Mouse (Mus musculus) limb, embryonic 12.5 days (tissue): Measurements from ENCODE around the gene Gm17949. TPM values are rescaled to one million over a fixed set of nuclear protein-coding genes. Genes with fewer than 3 reads are reported as not detected.

ENCODE experiments used
- ATAC-seq: fragments of 200-750 bp; cut with Nextera tagmentation; 2 replicates; pipeline ENCODE4 v1.8.0; 2017; ENCODE audit warnings: low read depth, moderate TSS enrichment; ENCODE audit not compliant: insufficient number of reproducible peaks, insufficient read depth, low FRiP score, low TSS enrichment
- H3K27ac ChIP-seq: fragments of 300-500 bp; sonication (generic); 2 replicates; pipeline ENCODE4 v1.5.1; 2016; ENCODE audit warnings: mild to moderate bottlenecking, moderate library complexity
- H3K27me3 ChIP-seq: fragments of 300-500 bp; sonication (generic); 2 replicates; pipeline ENCODE4 v1.6.1; 2016; ENCODE audit warnings: mild to moderate bottlenecking, moderate library complexity
- H3K36me3 ChIP-seq: fragments of 300-500 bp; sonication (generic); 2 replicates; pipeline ENCODE4 v1.6.1; 2016; ENCODE audit warnings: mild to moderate bottlenecking, moderate library complexity
- H3K4me1 ChIP-seq: fragments of 300-500 bp; sonication (generic); replicated peaks from 2 replicates; pipeline ENCODE4 v1.6.1; 2016
- H3K4me2 ChIP-seq: fragments of 300-500 bp; sonication (generic); 2 replicates; pipeline ENCODE4 v1.6.1; 2016; ENCODE audit warnings: mild to moderate bottlenecking, moderate library complexity
- H3K4me3 ChIP-seq: fragments of 300-500 bp; sonication (generic); replicated peaks from 2 replicates; pipeline ENCODE4 v1.5.1; 2016; ENCODE audit warnings: mild to moderate bottlenecking
- H3K9ac ChIP-seq: fragments of 300-500 bp; sonication (generic); replicated peaks from 2 replicates; pipeline ENCODE4 v1.6.1; 2016; ENCODE audit warnings: mild to moderate bottlenecking, moderate library complexity
- H3K9me3 ChIP-seq: fragments of 300-500 bp; sonication (generic); 2 replicates; pipeline ENCODE4 v1.6.1; 2016; ENCODE audit warnings: mild to moderate bottlenecking, moderate library complexity
- WGBS: fragments of 180-500 bp; shearing (Covaris S2); methylation state at CpG from one replicate; pipeline ENCODE4 v1.1.7; 2016; 5-methylcytosine and 5-hydroxymethylcytosine counted together
- polyA plus RNA-seq: library from polyadenylated mRNA; unstranded; fragments of >200 nt; fragmentation: Nextera tagmentation; extraction: Ambion mirVana; gene quantifications from 2 replicates; pipeline ENCODE4 v1.2.1, GENCODE M21; 2016

Gm17949 gene
- polyA plus RNA-seq, 1 experiment from 2014 or later, result 0.24 TPM

DNA sequence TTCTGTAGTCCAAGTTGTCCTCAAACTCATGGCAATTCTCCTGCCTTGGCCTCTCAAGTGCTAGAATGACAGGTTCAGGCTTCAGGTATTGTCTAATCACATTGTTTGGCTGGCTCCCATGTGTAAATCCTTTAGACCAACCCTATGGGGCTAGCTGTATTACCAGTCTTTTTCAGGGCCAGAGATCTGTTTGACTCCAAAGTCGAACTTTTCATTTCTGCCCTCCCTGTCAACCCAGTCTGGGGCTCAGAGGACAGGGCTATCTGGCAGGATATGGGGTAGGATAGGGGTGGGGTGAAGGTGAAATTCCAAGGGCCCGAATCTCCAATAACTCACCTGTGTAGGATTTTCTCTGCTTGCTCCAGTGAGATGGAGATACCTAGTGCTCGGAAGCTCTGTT lies 45.0 kb downstream of the Gm17949 start:
- no peak overlapping the region for H3K4me3 ChIP-seq
- no peak overlapping the region for H3K4me2 ChIP-seq
- ATAC-seq, result no peak

DNA sequence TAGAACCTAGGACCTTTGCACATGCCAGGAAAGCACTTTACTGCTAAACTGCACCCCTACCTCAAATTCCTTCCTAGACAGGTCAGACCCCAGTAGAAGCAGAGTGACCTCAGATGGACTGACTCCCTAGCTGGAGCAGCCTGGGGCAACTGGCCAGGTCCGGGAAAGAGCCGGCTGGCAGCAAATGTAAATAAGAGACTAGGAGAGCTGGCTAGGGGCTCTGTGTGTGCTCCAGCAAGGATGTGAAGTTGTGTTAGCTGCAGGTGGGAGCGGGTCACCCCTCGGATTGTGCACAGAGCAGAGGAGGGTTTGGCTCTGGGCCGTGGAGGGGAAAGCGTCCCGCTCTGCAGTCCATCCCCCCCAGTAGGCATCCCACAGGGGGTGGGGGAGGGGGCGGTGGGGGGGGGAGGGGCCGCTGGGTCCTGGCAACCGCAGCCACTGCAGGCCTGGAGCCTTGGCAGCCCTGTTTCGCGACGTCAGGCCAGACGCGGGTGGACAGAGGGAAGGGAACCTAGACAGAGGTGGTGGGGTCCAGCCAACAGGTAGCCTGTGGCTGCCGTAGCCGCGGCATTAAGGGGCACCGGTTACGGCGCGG lies 47.7 kb downstream of the Gm17949 start, which contains the start of gene Crb3:
Gene Crb3, plus strand, starts transcription at position 215 of the 595 bp plus-strand sequence.
- WGBS, result 2% methylated on average over 13 of the region's 22 CpGs
- H3K9ac ChIP-seq, result peak within 1 kb of the TSS; percentile 66
- no peaks in the 10 kb centered on the region for H3K36me3 ChIP-seq
- peaks cover 15% of the 10 kb centered on the region for H3K4me1 ChIP-seq
- H3K27me3 ChIP-seq, result peaks cover 59% of the 10 kb centered on the region
- ATAC-seq, result peak; percentile 7; the same call in 1 of the 2 replicates
- peak within 1 kb of the TSS; percentile 89 for H3K4me2 ChIP-seq
- no peak within 1 kb of the TSS for H3K27ac ChIP-seq
- peak within 1 kb of the TSS; percentile 82 for H3K4me3 ChIP-seq
- H3K9me3 ChIP-seq, result no peaks in the 10 kb centered on the region

More for the DNA sequence above, 45.0 kb downstream of the Gm17949 start:
- Histone ChIP-seq H3K27ac (no peak overlapping the region), H3K36me3 (peaks cover 12% of the 10 kb centered on the region), H3K9ac (no peak overlapping the region), H3K4me1 (peaks cover 8% of the 10 kb centered on the region), H3K27me3 (peaks cover 32% of the 10 kb centered on the region), H3K9me3 (no peaks in the 10 kb centered on the region)
- 88% methylated on average over 3 of the region's 3 CpGs for WGBS

DNA sequence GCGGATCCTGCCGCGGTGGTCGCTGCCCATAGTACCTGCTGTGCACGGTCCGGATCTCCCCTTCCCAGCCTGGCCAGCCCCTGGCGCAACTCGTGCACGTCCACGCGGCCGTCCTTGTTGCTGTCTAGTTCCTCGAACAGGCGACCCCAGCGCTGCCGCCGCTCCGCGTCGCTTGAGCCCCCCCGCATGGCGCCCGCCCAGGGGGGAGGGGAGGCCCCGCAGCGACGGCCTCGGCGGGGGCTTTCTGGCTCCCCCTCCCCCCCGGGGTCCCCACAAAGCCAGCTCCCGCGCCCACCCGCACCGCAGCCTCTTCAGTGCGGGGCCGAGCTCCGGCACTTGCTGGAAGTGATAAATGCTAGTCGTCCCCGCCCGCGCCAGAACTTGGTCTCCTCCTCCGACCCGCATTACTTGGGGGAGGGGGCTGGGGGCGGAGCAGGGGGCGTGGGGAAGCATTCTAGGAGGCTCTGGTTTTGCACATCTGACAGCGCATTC lies 48.3 kb downstream of the Gm17949 start, which contains the start of gene Slc25a23:
Gene Slc25a23, minus strand, starts transcription at position 378 of the 492 bp plus-strand sequence.
- peaks cover 15% of the 10 kb centered on the region for H3K4me1 ChIP-seq
- H3K4me3 ChIP-seq, result peak within 1 kb of the TSS; percentile 82
- H3K9ac ChIP-seq, result peak within 1 kb of the TSS; percentile 66
- H3K9me3 ChIP-seq, result no peaks in the 10 kb centered on the region
- no peaks in the 10 kb centered on the region for H3K36me3 ChIP-seq
- peak within 1 kb of the TSS; percentile 89 for H3K4me2 ChIP-seq
- H3K27ac ChIP-seq, result no peak within 1 kb of the TSS
- peak; percentile 48; the same call in 1 of the 2 replicates for ATAC-seq
- WGBS, result under 1% methylated on average over 39 of the region's 45 CpGs
- H3K27me3 ChIP-seq, result peaks cover 64% of the 10 kb centered on the region

DNA sequence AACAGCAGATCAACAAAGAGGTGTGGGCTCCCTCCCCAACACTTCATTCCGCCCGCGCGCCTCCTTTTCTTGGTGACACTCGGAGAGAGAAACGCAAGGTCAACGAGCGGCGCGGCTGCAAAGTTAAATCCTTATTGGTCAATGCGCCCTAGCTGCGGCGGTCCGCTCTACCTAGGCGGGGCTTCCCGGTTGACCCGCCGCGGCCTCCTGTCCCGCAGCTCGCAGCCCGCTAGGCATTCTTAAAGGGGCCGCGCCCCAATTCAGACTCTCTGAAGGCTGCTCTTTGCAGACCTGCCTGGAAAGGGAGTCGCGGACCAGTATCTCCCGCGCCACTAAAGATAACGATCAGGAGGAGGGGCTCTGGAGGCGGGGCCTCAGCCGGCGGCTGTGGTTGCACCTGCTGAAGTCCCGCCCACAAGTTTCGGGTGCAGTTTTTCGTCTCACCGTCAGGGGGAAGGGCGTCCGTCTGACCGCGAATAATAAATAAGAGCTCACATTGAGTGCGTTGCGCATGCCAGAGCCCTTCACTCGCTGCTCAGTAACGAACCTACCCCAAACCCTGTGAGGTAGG lies 49.0 kb downstream of the Gm17949 start:
- H3K27ac ChIP-seq, result no peak overlapping the region
- peak overlapping the region; percentile 89 for H3K4me2 ChIP-seq
- H3K36me3 ChIP-seq, result no peaks in the 10 kb centered on the region
- peak overlapping the region; percentile 82 for H3K4me3 ChIP-seq
- no peaks in the 10 kb centered on the region for H3K9me3 ChIP-seq
- peaks cover 72% of the 10 kb centered on the region for H3K27me3 ChIP-seq
- H3K9ac ChIP-seq, result no peak overlapping the region
- H3K4me1 ChIP-seq, result peaks cover 15% of the 10 kb centered on the region
- ATAC-seq, result peak; percentile 81
- under 1% methylated on average over 44 of the region's 44 CpGs for WGBS

DNA sequence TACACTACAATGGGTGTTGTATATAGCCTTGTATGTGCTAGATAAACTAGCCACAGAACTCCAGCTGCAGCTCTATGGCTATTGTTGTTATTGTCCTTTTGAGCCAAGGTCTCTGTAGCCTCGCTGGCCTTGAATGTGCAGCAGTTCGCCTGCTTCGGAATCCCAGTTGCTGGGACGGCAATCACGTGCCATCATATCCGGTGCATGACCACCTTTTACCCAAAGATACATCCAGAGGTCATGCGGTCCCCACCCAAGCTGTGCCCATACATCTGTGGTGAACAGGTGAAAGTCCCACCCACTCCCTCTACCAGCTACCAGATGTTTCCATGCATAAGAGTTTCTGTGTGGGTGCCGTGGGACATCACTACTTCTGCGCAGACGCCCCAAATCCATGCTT lies 49.8 kb downstream of the Gm17949 start:
- Histone ChIP-seq H3K27ac (no peak overlapping the region), H3K4me2 (peak overlapping the region; percentile 89; the same call in 1 of the 2 replicates), H3K9ac (no peak overlapping the region), H3K27me3 (peaks cover 79% of the 10 kb centered on the region), H3K4me3 (0 out of 2 replicates have a peak overlapping the region, but pooled peaks have one; percentile 82), H3K36me3 (no peaks in the 10 kb centered on the region), H3K9me3 (no peaks in the 10 kb centered on the region), H3K4me1 (peaks cover 15% of the 10 kb centered on the region)
- no peak for ATAC-seq
- 40% methylated on average over 10 of the region's 10 CpGs for WGBS

DNA sequence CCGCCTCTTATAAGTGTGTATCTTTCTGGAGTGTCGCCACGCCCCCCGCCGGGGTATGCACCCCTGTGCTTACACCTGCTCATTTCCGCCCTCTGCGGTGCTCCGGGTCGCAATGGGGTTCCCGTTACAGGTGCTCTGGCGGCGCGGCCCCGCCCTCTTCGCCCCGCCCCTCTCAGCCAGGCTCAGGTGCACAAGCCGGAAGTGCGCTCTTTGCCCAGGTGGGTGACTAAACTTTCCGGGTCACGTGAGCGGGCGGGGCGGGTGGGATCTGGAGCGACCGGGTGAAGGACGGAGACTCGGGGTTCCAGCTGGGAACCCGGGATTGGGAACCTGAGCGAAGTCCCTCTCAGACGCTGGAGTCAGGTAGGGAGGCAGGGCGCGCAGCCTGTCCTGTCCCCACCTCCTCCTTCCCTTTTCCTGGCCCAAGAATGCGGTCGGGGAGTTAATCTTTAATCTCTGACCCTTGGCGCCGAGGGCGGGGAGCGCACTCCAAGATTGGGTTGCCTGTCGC lies 50.8 kb downstream of the Gm17949 start:
- Histone ChIP-seq H3K4me3 (peak overlapping the region; percentile 19), H3K27ac (no peak overlapping the region), H3K4me2 (peak overlapping the region; percentile 29), H3K36me3 (no peaks in the 10 kb centered on the region), H3K27me3 (peaks cover 89% of the 10 kb centered on the region), H3K9ac (no peak overlapping the region), H3K4me1 (peaks cover 15% of the 10 kb centered on the region), H3K9me3 (no peaks in the 10 kb centered on the region)
- 2% methylated on average over 39 of the region's 39 CpGs for WGBS
- ATAC-seq, result no peak

DNA sequence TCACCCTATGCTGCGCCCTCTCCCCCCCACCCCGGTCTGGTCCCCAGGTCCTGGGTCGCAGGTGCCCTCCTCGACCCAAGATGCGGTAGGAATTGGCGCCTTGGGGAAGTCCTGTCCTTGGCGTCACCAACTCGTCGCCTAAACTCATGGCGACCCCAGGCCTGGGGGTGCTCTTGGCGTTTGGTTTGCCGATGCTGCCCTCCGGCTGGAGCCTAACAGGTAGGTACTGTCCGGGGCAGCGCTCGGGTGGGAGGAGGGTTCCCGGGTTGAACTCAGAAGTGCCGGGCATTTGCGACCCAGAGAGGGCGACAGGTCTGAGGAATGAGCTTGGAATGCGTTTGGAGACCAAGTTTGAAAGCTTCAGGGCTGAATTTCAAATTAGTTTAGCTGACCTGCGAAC lies 51.3 kb downstream of the Gm17949 start:
- WGBS, result 1% methylated on average over 22 of the region's 22 CpGs
- Histone ChIP-seq H3K27ac (no peak overlapping the region), H3K4me2 (peak overlapping the region; percentile 29), H3K4me3 (peak overlapping the region; percentile 19), H3K27me3 (peaks cover 90% of the 10 kb centered on the region), H3K4me1 (peaks cover 15% of the 10 kb centered on the region), H3K9me3 (no peaks in the 10 kb centered on the region), H3K9ac (no peak overlapping the region), H3K36me3 (no peaks in the 10 kb centered on the region)
- no peak for ATAC-seq

DNA sequence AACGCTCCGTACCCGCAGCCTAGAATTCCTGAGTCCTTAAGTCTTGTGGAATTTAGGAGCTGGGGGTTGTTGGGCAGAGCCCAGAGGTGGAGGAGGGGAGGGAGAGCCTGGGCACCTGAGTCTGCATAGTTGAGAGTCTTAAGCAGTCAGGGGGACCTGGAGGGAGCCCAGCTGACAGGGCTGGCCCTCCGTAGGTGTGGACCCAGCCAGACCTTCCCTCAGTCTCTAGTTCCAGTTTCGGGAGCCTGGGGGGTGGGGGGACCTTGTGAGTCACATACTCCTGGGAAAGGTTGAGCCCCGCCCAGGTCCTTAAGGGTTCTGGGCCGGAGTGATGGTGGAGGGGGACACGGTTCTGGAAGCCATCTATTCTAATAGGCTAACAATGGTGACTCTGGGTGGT lies 51.8 kb downstream of the Gm17949 start:
- H3K36me3 ChIP-seq, result no peaks in the 10 kb centered on the region
- WGBS, result 11% methylated on average over 8 of the region's 8 CpGs
- H3K27me3 ChIP-seq, result peaks cover 86% of the 10 kb centered on the region
- H3K4me3 ChIP-seq, result no peak overlapping the region
- H3K27ac ChIP-seq, result no peak overlapping the region
- peaks cover 15% of the 10 kb centered on the region for H3K4me1 ChIP-seq
- ATAC-seq, result no peak
- 0 out of 2 replicates have a peak overlapping the region, but pooled peaks have one; percentile 29 for H3K4me2 ChIP-seq
- no peak overlapping the region for H3K9ac ChIP-seq
- no peaks in the 10 kb centered on the region for H3K9me3 ChIP-seq

DNA sequence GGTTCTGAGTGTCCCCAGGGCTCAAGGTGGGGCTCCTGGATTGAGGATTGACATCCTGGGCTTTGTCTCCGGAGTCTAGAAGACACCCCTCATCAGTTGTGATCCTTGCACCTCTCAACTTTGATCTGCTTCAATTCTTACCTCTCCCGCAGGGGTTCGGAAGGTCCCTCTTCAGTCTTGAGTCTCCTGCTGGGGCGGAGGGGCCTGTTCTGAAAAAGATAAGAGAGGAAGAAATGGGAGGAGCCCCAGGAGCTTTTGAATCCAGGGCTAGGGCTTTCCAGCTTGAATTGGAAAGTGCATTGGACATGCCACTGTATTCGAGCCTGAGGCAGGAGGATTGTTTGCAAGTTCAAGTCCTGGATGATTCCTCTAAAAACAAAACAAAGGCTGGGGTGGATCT lies 55.6 kb downstream of the Gm17949 start:
- WGBS, result 60% methylated on average over 5 of the region's 5 CpGs
- H3K4me1 ChIP-seq, result peaks cover 7% of the 10 kb centered on the region; the same call in 1 of the 2 replicates
- H3K27me3 ChIP-seq, result peaks cover 82% of the 10 kb centered on the region
- no peaks in the 10 kb centered on the region for H3K9me3 ChIP-seq
- no peaks in the 10 kb centered on the region for H3K36me3 ChIP-seq
- no peak overlapping the region for H3K4me2 ChIP-seq
- no peak overlapping the region for H3K4me3 ChIP-seq
- no peak for ATAC-seq
- H3K27ac ChIP-seq, result no peak overlapping the region
- no peak overlapping the region for H3K9ac ChIP-seq

DNA sequence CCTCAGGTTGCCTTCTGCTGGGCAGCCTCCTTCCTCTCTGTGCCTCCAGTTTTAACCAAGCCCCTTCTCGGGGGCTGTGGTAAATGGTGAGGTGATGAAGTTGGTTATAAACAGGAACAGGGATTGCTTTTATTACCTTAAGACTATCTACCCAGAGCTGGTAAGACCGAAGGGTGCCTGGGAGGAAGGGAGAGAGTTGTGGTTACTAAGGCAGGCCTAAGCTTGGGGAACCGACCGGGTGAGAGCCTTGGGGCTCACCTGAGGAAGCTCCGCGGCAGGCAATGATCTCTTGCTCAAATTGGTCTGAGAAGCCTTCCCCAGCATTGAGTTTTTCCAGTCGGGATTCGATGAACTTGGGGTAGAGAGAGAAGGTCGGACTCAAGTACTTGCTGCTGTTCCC lies 59.0 kb downstream of the Gm17949 start:
- no peak for ATAC-seq
- WGBS, result 6% methylated on average over 9 of the region's 9 CpGs
- Histone ChIP-seq H3K4me1 (no peaks in the 10 kb centered on the region), H3K9ac (no peak overlapping the region), H3K4me2 (peak overlapping the region; percentile 10; the same call in 1 of the 2 replicates), H3K27ac (no peak overlapping the region), H3K4me3 (no peak overlapping the region), H3K9me3 (no peaks in the 10 kb centered on the region), H3K27me3 (peaks cover 67% of the 10 kb centered on the region), H3K36me3 (no peaks in the 10 kb centered on the region)

DNA sequence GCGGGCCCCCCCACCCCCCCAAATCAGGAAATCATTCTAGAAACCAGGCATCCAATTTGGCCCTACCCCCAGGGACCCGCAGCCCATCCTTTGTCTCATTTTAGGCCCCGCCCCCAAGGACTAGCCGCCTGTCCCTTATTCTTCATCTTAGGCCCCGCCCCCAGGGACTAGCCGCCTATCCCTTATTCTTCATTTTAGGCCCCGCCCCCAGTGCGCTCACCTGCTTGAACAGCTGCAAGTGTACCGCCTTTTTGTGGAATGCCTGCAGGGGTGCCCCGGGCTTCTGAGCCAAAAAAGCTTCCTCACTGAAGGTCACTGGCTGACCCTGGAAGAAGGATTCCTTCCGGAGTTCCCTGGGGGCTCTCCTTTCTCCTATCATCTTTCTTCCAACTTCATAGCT lies 59.4 kb downstream of the Gm17949 start:
- no peak overlapping the region for H3K9ac ChIP-seq
- WGBS, result 4% methylated on average over 11 of the region's 11 CpGs
- no peak overlapping the region for H3K4me3 ChIP-seq
- no peaks in the 10 kb centered on the region for H3K4me1 ChIP-seq
- no peaks in the 10 kb centered on the region for H3K9me3 ChIP-seq
- H3K36me3 ChIP-seq, result no peaks in the 10 kb centered on the region
- H3K27me3 ChIP-seq, result peaks cover 64% of the 10 kb centered on the region
- no peak overlapping the region for H3K27ac ChIP-seq
- peak overlapping the region; percentile 10; the same call in 1 of the 2 replicates for H3K4me2 ChIP-seq
- no peak for ATAC-seq
